Mouse (Mus musculus) hindbrain, postnatal 0 days (tissue): Measurements from ENCODE around the gene Pabpc1l. TPM values are rescaled to one million over a fixed set of nuclear protein-coding genes. Genes with fewer than 3 reads are reported as not detected.

Experiments used
- ATAC-seq: fragments of 200-750 bp; cut with Nextera tagmentation; 2 replicates; pipeline ENCODE4 v1.8.0; 2017; ENCODE audit warnings: mild to moderate bottlenecking, moderate TSS enrichment, moderate library complexity
- DNase-seq: peaks from one replicate; pipeline ENCODE4 v3.0.0-alpha.2; 2015; ENCODE audit warnings: low spot score
- H3K27ac ChIP-seq: fragments of 300-500 bp; sonication (generic); 2 replicates; pipeline ENCODE4 v1.5.1; 2014; ENCODE audit warnings: mild to moderate bottlenecking
- H3K27me3 ChIP-seq: fragments of 300-500 bp; sonication (generic); 2 replicates; pipeline ENCODE4 v1.6.1; 2014; ENCODE audit warnings: low read length, mixed read lengths; ENCODE audit not compliant: insufficient read depth
- H3K36me3 ChIP-seq: fragments of 300-500 bp; sonication (generic); 2 replicates; pipeline ENCODE4 v1.6.1; 2014; ENCODE audit warnings: low read length, mixed read lengths; ENCODE audit not compliant: insufficient read depth
- H3K4me1 ChIP-seq: fragments of 300-500 bp; sonication (generic); 2 replicates; pipeline ENCODE4 v1.6.1; 2014; ENCODE audit warnings: antibody characterized with exemption, low read length, mixed read lengths; ENCODE audit not compliant: insufficient read depth
- H3K4me2 ChIP-seq: fragments of 300-500 bp; sonication (generic); 2 replicates; pipeline ENCODE4 v1.6.1; 2014; ENCODE audit warnings: low read depth, mild to moderate bottlenecking, low read length, moderate library complexity, mixed read lengths
- H3K4me3 ChIP-seq: fragments of 300-500 bp; sonication (generic); 2 replicates; pipeline ENCODE4 v1.5.1; 2014; ENCODE audit warnings: low read length
- H3K9ac ChIP-seq: fragments of 300-500 bp; sonication (generic); replicated peaks from 2 replicates; pipeline ENCODE4 v1.6.1; 2014; ENCODE audit warnings: mild to moderate bottlenecking, low read length, moderate library complexity, mixed read lengths
- H3K9me3 ChIP-seq: fragments of 300-500 bp; sonication (generic); 2 replicates; pipeline ENCODE4 v1.6.1; 2016; ENCODE audit warnings: low read length, mixed read lengths
- CTCF ChIP-seq: IDR thresholded peaks from 2 replicates; pipeline ENCODE4 v1.5.1; 2016; ENCODE audit warnings: antibody characterized with exemption, control low read depth, low read depth
- WGBS: fragments of 180-500 bp; shearing (Covaris S2); extraction: QIAGEN DNeasy Blood & Tissue Kit; methylation state at CpG from one replicate; pipeline ENCODE4 v1.1.7; 2014; 5-methylcytosine and 5-hydroxymethylcytosine counted together
- polyA plus RNA-seq: library from polyadenylated mRNA; unstranded; fragments of >200 nt; fragmentation: Nextera tagmentation; extraction: Ambion mirVana; gene quantifications from 2 replicates; pipeline ENCODE4 v1.2.1, GENCODE M21; 2015
- total RNA-seq: library from RNA; depleted of rRNA; stranded (reverse); fragments of >200 nt; gene quantifications from 2 replicates; pipeline ENCODE4 v1.2.3, GENCODE M21; 2014; rRNA removed

Pabpc1l gene
- total RNA-seq (1.3 TPM in 1 of 2 replicates, not detected in the other), polyA plus RNA-seq (2.0 and 2.2 TPM in 2 replicates)

DNA sequence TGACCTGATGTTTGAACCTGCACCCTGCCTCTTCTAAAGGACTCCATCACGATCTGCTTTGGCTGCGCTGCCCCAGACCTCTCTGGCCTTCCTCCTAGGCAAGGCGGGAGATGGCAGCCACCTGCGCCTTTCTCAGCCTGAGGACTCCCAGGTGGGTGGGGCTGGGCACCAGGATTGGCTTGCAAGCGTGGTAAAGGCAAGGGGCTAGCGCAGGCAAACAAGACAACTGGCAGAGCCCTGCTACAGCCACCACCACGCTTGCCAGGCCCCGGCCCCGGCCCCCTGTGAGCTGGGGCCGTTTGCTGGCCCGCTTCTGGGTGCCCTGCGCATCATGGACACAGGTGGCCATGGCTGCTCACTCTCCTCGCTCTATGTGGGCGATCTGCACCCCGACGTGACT, at the start of gene Pabpc1l:
Pabpc1l (plus strand) TSS at position 301 of the 400 bp plus-strand sequence.
- Histone ChIP-seq H3K4me2 (no peak within 1 kb of the TSS), H3K27me3 (no peaks in the 10 kb centered on the region), H3K9ac (no peak within 1 kb of the TSS), H3K27ac (no peak within 1 kb of the TSS), H3K4me3 (no peak within 1 kb of the TSS), H3K36me3 (no peaks in the 10 kb centered on the region), H3K4me1 (no peaks in the 10 kb centered on the region), H3K9me3 (no peaks in the 10 kb centered on the region)
- TF ChIP-seq CTCF, result no peak
- WGBS, result 88% methylated on average over 16 of the region's 16 CpGs
- no peak for ATAC-seq
- DNase-seq, result no peak

DNA sequence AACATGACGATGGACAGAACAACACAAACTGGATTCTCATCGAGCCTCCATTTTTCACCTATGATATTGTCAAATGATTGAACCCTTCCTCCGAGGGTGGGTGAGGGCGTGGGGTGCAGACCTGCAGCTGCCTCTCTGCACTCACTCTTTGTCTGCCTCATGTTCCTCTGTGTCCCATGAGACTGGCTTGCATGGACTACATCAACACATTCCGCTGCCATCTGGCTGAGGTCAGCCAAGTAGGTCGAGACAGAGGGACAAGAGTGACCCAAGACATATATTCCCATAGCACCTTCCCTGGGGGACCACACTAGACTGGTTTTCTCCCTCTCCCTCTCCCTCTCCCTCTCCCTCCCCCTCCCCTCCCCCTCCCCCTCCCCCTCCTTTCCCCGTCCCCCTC, 48.8 kb upstream of the Pabpc1l start:
- DNase-seq (no peak), ATAC-seq (no peak)
- H3K27ac ChIP-seq, result no peak overlapping the region
- H3K4me3 ChIP-seq, result no peak overlapping the region
- 82% methylated on average over 6 of the region's 7 CpGs for WGBS
- no peak overlapping the region for H3K9ac ChIP-seq
- no peaks in the 10 kb centered on the region for H3K4me1 ChIP-seq
- no peak for TF ChIP-seq CTCF
- H3K27me3 ChIP-seq, result no peaks in the 10 kb centered on the region
- H3K36me3 ChIP-seq, result no peaks in the 10 kb centered on the region
- H3K4me2 ChIP-seq, result no peak overlapping the region
- no peaks in the 10 kb centered on the region for H3K9me3 ChIP-seq

DNA sequence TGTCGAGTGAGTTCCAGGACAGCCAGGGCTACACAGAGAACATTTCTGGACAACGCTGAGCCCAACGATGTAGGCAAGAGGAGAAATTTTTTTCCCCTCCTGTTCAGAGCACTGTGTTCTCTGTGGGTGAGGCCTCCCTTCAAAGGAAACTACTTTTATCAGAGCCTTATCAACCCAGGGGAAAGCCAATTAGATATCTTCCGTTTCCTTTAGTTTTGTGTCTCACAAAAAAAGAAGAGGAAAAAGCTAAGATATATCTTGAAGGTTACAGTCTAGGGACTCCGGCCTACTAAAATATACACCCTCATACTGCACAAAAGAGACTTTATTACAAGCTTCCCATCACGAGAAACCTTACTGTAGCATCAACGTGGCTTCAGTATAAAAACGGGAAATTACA, 38.0 kb upstream of the Pabpc1l start:
- ATAC-seq, result no peak
- H3K4me1 ChIP-seq, result no peaks in the 10 kb centered on the region
- no peaks in the 10 kb centered on the region for H3K36me3 ChIP-seq
- H3K27ac ChIP-seq, result no peak overlapping the region
- no peaks in the 10 kb centered on the region for H3K27me3 ChIP-seq
- no peak for DNase-seq
- WGBS, result 87% methylated on average over 8 of the region's 8 CpGs
- no peak overlapping the region for H3K9ac ChIP-seq
- H3K4me2 ChIP-seq, result no peak overlapping the region
- no peak overlapping the region for H3K4me3 ChIP-seq
- no peak for TF ChIP-seq CTCF
- H3K9me3 ChIP-seq, result no peaks in the 10 kb centered on the region

DNA sequence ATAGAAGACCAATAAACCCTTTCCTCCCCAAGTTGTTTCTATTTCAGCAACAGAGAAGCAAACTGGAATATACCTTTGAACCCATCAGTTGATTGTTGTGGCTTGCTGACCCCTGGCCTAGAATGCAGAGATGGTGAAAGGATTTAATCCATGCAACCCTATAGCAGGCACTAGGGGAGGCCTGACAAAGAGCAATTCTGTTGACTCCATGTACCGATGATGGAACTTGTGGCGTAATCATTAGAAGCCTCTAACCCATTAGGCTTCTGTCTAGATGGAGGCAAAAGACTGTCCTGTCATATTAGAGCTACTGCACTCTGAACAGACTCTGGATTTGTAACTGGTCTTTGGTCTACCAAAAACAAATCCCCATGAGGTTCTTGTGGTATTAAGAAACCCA, 32.4 kb upstream of the Pabpc1l start:
- no peak for ATAC-seq
- Histone ChIP-seq H3K27ac (no peak overlapping the region), H3K9ac (no peak overlapping the region), H3K4me3 (no peak overlapping the region), H3K4me2 (no peak overlapping the region), H3K36me3 (no peaks in the 10 kb centered on the region), H3K4me1 (peaks cover 14% of the 10 kb centered on the region), H3K27me3 (no peaks in the 10 kb centered on the region), H3K9me3 (no peaks in the 10 kb centered on the region)
- TF ChIP-seq CTCF, result no peak
- WGBS, result 96% methylated on average over 2 of the region's 2 CpGs
- DNase-seq, result no peak

- WGBS, result 2% methylated on average over 14 of the region's 14 CpGs
- Histone ChIP-seq H3K9ac (peak within 1 kb of the TSS; percentile 97), H3K4me2 (peak within 1 kb of the TSS; percentile 76), H3K27me3 (no peaks in the 10 kb centered on the region), H3K36me3 (no peaks in the 10 kb centered on the region), H3K4me3 (peak within 1 kb of the TSS; percentile 99), H3K27ac (peak within 1 kb of the TSS; percentile 98), H3K9me3 (no peaks in the 10 kb centered on the region), H3K4me1 (peaks cover 16% of the 10 kb centered on the region)
- no peak; the same call in 1 of the 2 replicates for TF ChIP-seq CTCF
- ATAC-seq, result no peak
- DNase-seq, result no peak
Observed at GRCm38 (mm10) chr2:163994654-163994976, 30.6 kb upstream of the Pabpc1l start, which contains the start of gene Ywhab. Gene Ywhab, plus strand, starts transcription at chr2:163994960.

DNA sequence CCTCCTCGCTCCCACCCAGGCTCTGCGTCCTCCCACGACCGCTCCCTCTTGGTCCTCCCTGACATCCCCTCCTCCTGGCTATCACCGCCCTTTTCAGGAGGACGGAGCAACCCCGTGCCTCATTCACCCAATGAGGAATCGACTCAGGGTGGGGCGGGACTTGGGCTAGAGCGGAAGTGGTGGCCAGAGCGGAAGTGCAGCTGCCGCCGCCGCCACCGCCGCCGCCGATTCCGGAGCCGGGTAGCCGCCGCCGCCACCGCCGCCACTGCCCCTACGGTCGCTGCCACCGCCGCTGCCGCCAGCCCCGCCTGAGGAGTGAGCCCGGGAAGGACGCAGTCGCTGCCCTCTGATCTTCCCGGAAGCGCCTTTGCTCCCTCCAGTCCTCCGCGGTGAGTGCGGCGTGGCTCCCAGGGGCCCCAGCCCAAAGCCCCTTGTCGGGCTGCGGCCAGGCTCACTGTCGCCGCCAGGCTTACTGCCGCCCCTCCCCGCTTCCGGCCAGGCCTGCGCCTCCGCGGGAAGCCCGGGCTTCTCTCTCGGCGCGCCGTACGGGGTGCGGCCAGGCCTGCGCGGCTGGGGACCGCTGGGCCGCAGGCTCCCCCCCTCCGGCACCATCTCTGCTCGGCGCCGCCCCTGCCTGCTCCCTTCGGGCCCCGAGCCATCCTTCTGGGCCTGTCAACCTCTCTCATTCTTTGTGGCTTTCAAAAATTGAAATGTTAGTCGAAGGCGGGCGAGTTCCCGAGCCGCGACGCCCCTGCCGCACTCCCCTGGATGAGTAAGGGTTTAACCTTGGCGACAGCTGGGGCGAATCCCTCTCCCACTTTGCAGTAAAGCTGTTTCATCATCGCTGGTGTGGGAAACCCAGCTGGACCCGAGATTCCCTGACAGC, 30.0 kb upstream of the Pabpc1l start:
- H3K4me3 ChIP-seq, result peak overlapping the region; percentile 99
- no peaks in the 10 kb centered on the region for H3K9me3 ChIP-seq
- TF ChIP-seq CTCF, result no peak
- no peaks in the 10 kb centered on the region for H3K36me3 ChIP-seq
- H3K27ac ChIP-seq, result peak overlapping the region; percentile 98
- no peaks in the 10 kb centered on the region for H3K27me3 ChIP-seq
- H3K4me1 ChIP-seq, result peaks cover 16% of the 10 kb centered on the region
- H3K9ac ChIP-seq, result peak overlapping the region; percentile 97
- H3K4me2 ChIP-seq, result peak overlapping the region; percentile 76
- WGBS, result 3% methylated on average over 70 of the region's 79 CpGs
- DNase-seq (peak; percentile 98), ATAC-seq (peak; percentile 100)

DNA sequence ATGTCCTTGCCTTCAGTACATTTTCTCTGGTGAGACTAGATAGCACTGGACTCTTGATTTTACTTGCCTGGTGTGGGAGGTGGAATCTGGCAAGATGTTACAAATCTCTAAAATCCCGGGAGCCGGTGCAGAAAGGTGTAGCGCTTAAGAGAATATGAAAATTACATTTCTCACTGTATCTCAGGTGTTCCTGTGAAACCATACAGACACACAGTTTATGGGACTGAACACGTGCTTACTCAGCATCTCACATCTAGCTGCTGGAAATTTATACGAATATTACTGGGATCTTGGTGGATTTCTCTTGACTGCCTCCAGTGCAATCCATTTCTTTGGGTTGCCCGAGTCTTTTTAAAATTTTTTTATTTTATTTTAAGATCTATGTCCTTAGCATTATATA, 29.0 kb upstream of the Pabpc1l start:
- Histone ChIP-seq H3K27ac (peak overlapping the region; percentile 98; the same call in 1 of the 2 replicates), H3K4me2 (peak overlapping the region; percentile 76), H3K9ac (peak overlapping the region; percentile 97), H3K36me3 (no peaks in the 10 kb centered on the region), H3K4me3 (peak overlapping the region; percentile 99), H3K4me1 (peaks cover 16% of the 10 kb centered on the region), H3K9me3 (no peaks in the 10 kb centered on the region), H3K27me3 (no peaks in the 10 kb centered on the region)
- ATAC-seq, result no peak
- WGBS, result 77% methylated on average over 6 of the region's 6 CpGs
- DNase-seq, result no peak
- TF ChIP-seq CTCF, result no peak
